Mouse (Mus musculus): ENCODE data around the gene Sgf29. TPM values are rescaled to one million over a fixed set of nuclear protein-coding genes. Genes with fewer than 3 reads are reported as not detected.

The Sgf29 gene
- polyA plus RNA-seq, 1 experiment from 2014 or later = 49.5 TPM

DNA sequence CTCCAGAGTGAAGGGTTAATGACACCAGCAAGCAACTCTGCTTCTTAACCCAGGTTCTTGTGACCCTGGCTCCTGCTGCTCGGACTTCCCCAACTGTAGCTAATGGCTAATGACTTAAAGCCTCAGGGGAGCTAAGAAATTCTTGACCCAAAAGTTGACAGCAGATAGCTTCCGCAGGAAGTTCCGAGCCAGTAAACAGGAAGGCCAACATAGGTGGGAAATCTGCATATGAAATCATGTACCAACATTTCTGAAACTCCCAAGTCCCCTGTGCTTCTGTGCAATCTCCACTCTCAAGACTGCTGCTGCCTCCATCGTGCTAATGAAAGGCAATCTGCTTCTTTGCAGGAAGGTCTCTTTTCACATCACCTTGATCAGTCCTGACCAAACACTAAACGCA lies 3.4 kb upstream of the Sgf29 start:
- no peaks in the 10 kb centered on the region for H3K9me3 ChIP-seq (ENCODE audit: low read length)
- TF ChIP-seq EP300 (IDR thresholded peaks at IDR 0.05) (0 out of 2 replicates have a peak, but pooled peaks have one; percentile 35), CTCF (IDR thresholded peaks at IDR 0.05) (no peak)
- no peaks in the 10 kb centered on the region for H3K27me3 ChIP-seq (replicated peaks; ENCODE audit: insufficient read depth, low read length)
- ATAC-seq = no peak
- WGBS = 44% methylated on average over 5 of the region's 5 CpGs
- no peak overlapping the region for H3K9ac ChIP-seq (replicated peaks; ENCODE audit: low read depth)
- no peak overlapping the region for H3K4me3 ChIP-seq (ENCODE audit: low read depth, low read length)
- H3K4me2 ChIP-seq (replicated peaks; ENCODE audit: low read depth, low read length) = no peak overlapping the region
- 0 out of 2 replicates have a peak, but pooled peaks cover 3% of the 10 kb centered on the region for H3K4me1 ChIP-seq (ENCODE audit: insufficient read depth, low read depth, low read length)
- no peaks in the 10 kb centered on the region for H3K36me3 ChIP-seq (ENCODE audit: insufficient read depth, low read length)
- DNase-seq (ENCODE audit: low spot score) = no peak
- no peak overlapping the region for H3K27ac ChIP-seq (ENCODE audit: low read length)

DNA sequence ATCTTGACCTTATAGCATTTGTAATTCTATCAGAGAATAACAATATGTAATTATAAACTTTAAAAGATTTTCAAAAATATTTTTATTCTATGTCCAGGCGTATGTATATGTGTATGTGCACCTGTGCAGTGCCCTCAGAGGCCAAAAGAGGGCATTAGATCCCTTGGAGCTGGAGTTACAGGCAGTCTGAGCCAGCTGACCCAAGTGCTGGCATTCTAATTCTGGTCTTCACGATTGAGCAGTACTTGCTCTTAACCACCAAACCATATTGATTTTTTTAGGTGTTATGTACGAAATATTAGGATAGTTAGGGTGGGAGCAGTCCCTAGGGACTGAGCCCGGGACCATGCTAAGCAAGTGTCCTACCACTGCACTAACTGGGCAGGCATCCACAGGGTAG lies 623 bp upstream of the Sgf29 start:
- Histone ChIP-seq H3K27ac (ENCODE audit: low read length) (no peak overlapping the region), H3K9me3 (ENCODE audit: low read length) (no peaks in the 10 kb centered on the region), H3K36me3 (ENCODE audit: insufficient read depth, low read length) (no peaks in the 10 kb centered on the region), H3K4me3 (ENCODE audit: low read depth, low read length) (no peak overlapping the region), H3K4me1 (ENCODE audit: insufficient read depth, low read depth, low read length) (0 out of 2 replicates have a peak, but pooled peaks cover 3% of the 10 kb centered on the region), H3K4me2 (replicated peaks; ENCODE audit: low read depth, low read length) (no peak overlapping the region), H3K27me3 (replicated peaks; ENCODE audit: insufficient read depth, low read length) (no peaks in the 10 kb centered on the region), H3K9ac (replicated peaks; ENCODE audit: low read depth) (no peak overlapping the region)
- DNase-seq (ENCODE audit: low spot score) (no peak), ATAC-seq (no peak)
- WGBS = 85% methylated on average over 4 of the region's 4 CpGs
- no peak for TF ChIP-seq EP300 (IDR thresholded peaks at IDR 0.05)
- peak; percentile 47 for TF ChIP-seq CTCF (IDR thresholded peaks at IDR 0.05)

DNA sequence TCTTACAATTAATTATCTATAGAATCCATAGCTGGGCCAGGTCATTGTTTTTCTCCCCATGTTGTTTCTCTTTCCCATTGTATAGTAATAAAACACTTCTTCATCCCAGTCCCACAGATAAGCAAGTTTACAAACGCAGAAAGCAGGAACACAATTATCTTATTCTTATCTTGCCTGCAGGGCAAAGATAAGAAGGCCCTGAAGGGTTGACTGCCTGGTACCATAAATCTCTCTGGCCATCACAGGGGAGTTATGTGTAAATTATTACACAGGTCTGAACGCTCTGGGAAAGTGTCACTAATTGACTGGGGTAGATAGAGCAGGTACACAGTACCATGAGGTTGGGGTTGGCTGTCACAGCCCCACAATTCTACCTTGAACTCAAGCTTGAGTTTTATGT lies 1.7 kb downstream of the Sgf29 start:
- Histone ChIP-seq H3K9me3 (ENCODE audit: low read length) (no peaks in the 10 kb centered on the region), H3K4me1 (ENCODE audit: insufficient read depth, low read depth, low read length) (0 out of 2 replicates have a peak, but pooled peaks cover 3% of the 10 kb centered on the region), H3K27me3 (replicated peaks; ENCODE audit: insufficient read depth, low read length) (no peaks in the 10 kb centered on the region), H3K4me2 (replicated peaks; ENCODE audit: low read depth, low read length) (no peak overlapping the region), H3K27ac (ENCODE audit: low read length) (no peak overlapping the region), H3K36me3 (ENCODE audit: insufficient read depth, low read length) (no peaks in the 10 kb centered on the region), H3K9ac (replicated peaks; ENCODE audit: low read depth) (no peak overlapping the region), H3K4me3 (ENCODE audit: low read depth, low read length) (no peak overlapping the region)
- DNase-seq (ENCODE audit: low spot score) (no peak), ATAC-seq (no peak)
- WGBS = 37% methylated on average over 2 of the region's 2 CpGs
- TF ChIP-seq CTCF (IDR thresholded peaks at IDR 0.05) (no peak), EP300 (IDR thresholded peaks at IDR 0.05) (peak; percentile 78)

DNA sequence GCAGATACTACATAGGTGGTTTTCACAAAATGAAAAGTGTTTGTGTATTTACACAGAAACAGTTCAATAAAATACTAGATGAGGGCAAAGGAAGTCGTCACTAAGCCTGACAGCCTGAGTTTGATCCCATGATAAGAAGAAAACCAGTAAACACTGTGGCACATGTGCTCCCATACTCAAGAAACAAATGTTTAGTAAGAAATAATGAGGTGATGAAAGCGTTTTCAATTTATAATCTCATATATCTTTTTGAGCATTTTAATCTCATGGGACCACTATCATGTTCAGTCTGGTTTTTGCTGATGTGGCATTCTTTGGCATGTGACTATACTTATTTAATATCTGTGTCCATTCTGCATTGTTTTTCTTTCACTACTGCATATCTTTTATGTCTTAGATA lies 4.9 kb downstream of the Sgf29 start:
- no peak for ATAC-seq
- TF ChIP-seq EP300 (IDR thresholded peaks at IDR 0.05) (no peak), CTCF (IDR thresholded peaks at IDR 0.05) (no peak)
- no peak overlapping the region for H3K4me3 ChIP-seq (ENCODE audit: low read depth, low read length)
- H3K27me3 ChIP-seq (replicated peaks; ENCODE audit: insufficient read depth, low read length) = no peaks in the 10 kb centered on the region
- H3K9ac ChIP-seq (replicated peaks; ENCODE audit: low read depth) = no peak overlapping the region
- no peaks in the 10 kb centered on the region for H3K36me3 ChIP-seq (ENCODE audit: insufficient read depth, low read length)
- no peak overlapping the region for H3K4me2 ChIP-seq (replicated peaks; ENCODE audit: low read depth, low read length)
- no peaks in the 10 kb centered on the region for H3K9me3 ChIP-seq (ENCODE audit: low read length)
- H3K27ac ChIP-seq (ENCODE audit: low read length) = no peak overlapping the region
- no peak for DNase-seq (ENCODE audit: low spot score)
- 0 out of 2 replicates have a peak, but pooled peaks cover 3% of the 10 kb centered on the region for H3K4me1 ChIP-seq (ENCODE audit: insufficient read depth, low read depth, low read length)
- 59% methylated on average over 2 of the region's 2 CpGs for WGBS

DNA sequence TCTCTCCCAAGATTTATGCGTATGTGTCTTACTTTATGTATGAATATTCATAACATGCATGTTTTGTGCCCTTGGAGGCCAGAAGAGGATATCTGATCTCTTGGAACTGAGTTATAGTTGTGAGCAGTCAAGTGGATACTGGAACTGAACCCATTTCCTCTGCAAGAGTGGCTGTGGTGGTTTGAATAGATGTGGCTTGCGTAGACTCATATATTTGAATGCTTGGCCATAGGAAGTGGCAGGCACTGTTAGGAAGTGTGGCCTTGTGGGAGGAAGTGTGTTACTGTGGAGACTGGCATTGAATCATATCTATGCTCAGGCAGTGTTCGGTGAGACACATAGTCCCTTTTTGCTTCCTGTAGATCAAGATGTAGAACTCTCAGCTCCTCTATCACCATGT lies 6.6 kb downstream of the Sgf29 start:
- Histone ChIP-seq H3K36me3 (ENCODE audit: insufficient read depth, low read length) (no peaks in the 10 kb centered on the region), H3K27ac (ENCODE audit: low read length) (no peak overlapping the region), H3K9ac (replicated peaks; ENCODE audit: low read depth) (no peak overlapping the region), H3K4me1 (ENCODE audit: insufficient read depth, low read depth, low read length) (no peaks in the 10 kb centered on the region), H3K4me3 (ENCODE audit: low read depth, low read length) (no peak overlapping the region), H3K27me3 (replicated peaks; ENCODE audit: insufficient read depth, low read length) (no peaks in the 10 kb centered on the region), H3K4me2 (replicated peaks; ENCODE audit: low read depth, low read length) (no peak overlapping the region), H3K9me3 (ENCODE audit: low read length) (no peaks in the 10 kb centered on the region)
- TF ChIP-seq EP300 (IDR thresholded peaks at IDR 0.05) (no peak), CTCF (IDR thresholded peaks at IDR 0.05) (no peak)
- DNase-seq (ENCODE audit: low spot score) (peak; percentile 28), ATAC-seq (peak; percentile 40; the same call in 1 of the 2 replicates)
- WGBS = 79% methylated on average over 3 of the region's 3 CpGs

DNA sequence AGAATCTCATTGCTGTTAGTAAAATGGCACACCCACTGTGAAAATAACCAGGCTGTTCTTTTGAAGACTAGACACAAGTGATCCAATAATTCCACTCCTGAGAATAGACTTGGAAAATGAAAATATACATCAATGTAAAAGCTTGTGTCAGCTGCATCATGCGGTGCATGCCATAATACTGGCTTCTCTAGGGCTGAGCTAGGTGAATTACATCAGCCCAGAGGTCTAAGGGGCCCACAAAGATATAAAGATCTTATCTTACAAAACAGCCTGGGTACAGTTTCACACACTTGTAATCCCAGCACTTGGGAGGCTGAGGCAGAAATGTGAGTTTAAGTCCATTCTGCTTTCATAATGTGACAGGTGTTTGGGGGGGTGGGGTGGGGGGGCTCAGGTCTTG lies 8.4 kb downstream of the Sgf29 start:
- Histone ChIP-seq H3K27ac (ENCODE audit: low read length) (no peak overlapping the region), H3K36me3 (ENCODE audit: insufficient read depth, low read length) (no peaks in the 10 kb centered on the region), H3K27me3 (replicated peaks; ENCODE audit: insufficient read depth, low read length) (no peaks in the 10 kb centered on the region), H3K9ac (replicated peaks; ENCODE audit: low read depth) (no peak overlapping the region), H3K4me2 (replicated peaks; ENCODE audit: low read depth, low read length) (no peak overlapping the region), H3K4me1 (ENCODE audit: insufficient read depth, low read depth, low read length) (no peaks in the 10 kb centered on the region), H3K9me3 (ENCODE audit: low read length) (no peaks in the 10 kb centered on the region), H3K4me3 (ENCODE audit: low read depth, low read length) (no peak overlapping the region)
- ATAC-seq (no peak), DNase-seq (ENCODE audit: low spot score) (no peak)
- no peak for TF ChIP-seq EP300 (IDR thresholded peaks at IDR 0.05)
- no peak for TF ChIP-seq CTCF (IDR thresholded peaks at IDR 0.05)
- 91% methylated on average over 1 of the region's 1 CpGs for WGBS

DNA sequence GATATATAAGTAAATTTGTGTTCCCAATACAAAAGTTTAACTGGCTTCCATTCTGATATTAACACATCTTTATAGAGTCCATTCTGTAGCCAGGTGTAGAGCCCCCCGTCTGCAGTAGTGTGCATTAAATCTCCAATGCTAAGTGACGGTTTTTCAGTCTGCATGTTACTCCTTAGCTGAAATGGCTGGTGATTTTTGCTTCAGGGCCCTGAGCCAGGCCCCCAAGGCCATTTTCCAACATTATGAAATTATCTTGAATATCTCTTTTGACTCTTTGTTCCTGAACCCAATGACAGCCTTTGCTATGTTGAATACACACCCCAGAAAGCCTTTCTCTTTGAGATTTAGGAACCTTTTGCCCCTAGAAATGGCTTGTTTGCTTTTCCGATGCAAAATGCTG lies 10.7 kb downstream of the Sgf29 start:
- no peaks in the 10 kb centered on the region for H3K27me3 ChIP-seq (replicated peaks; ENCODE audit: insufficient read depth, low read length)

More for the DNA sequence above, 10.7 kb downstream of the Sgf29 start:
- Histone ChIP-seq H3K9me3 (ENCODE audit: low read length) (no peaks in the 10 kb centered on the region), H3K9ac (replicated peaks; ENCODE audit: low read depth) (no peak overlapping the region), H3K27ac (ENCODE audit: low read length) (no peak overlapping the region), H3K36me3 (ENCODE audit: insufficient read depth, low read length) (no peaks in the 10 kb centered on the region), H3K4me1 (ENCODE audit: insufficient read depth, low read depth, low read length) (peaks cover 5% of the 10 kb centered on the region; the same call in 1 of the 2 replicates), H3K4me3 (ENCODE audit: low read depth, low read length) (no peak overlapping the region), H3K4me2 (replicated peaks; ENCODE audit: low read depth, low read length) (no peak overlapping the region)
- no peak for ATAC-seq
- no peak for DNase-seq (ENCODE audit: low spot score)
- no peak for TF ChIP-seq CTCF (IDR thresholded peaks at IDR 0.05)
- TF ChIP-seq EP300 (IDR thresholded peaks at IDR 0.05) = no peak
- WGBS = 92% methylated on average over 3 of the region's 3 CpGs
